Mouse (Mus musculus): ENCODE data around the gene Tdrd12.
"Not testable (repeated sequence)": the region's sequence is repeated elsewhere in the genome, so short reads cannot be mapped to it uniquely, and the experiment has no call there.

The Tdrd12 gene

GRCm38 (mm10) chr7:35537562-35537961 lies at the start of gene Tdrd12:
Tdrd12 (minus strand) TSS chr7:35537745.
- DNase-seq: no peak

- DNase-seq: no peak
These were observed 49.4 kb upstream of the Tdrd12 start for GRCm38 (mm10) chr7:35586906-35587445.

- peak; percentile 91 to 96 for DNase-seq
These were observed 48.7 kb upstream of the Tdrd12 start, which contains the start of gene Ankrd27 for GRCm38 (mm10) chr7:35586055-35586905. Ankrd27 (plus strand) TSS chr7:35586244.

- DNase-seq: peak in 1 of 2 experiments; percentile 18
These were observed 47.9 kb upstream of the Tdrd12 start, which contains the start of gene Rgs9bp for GRCm38 (mm10) chr7:35585191-35586054. Rgs9bp (minus strand) TSS chr7:35585582.

DNA sequence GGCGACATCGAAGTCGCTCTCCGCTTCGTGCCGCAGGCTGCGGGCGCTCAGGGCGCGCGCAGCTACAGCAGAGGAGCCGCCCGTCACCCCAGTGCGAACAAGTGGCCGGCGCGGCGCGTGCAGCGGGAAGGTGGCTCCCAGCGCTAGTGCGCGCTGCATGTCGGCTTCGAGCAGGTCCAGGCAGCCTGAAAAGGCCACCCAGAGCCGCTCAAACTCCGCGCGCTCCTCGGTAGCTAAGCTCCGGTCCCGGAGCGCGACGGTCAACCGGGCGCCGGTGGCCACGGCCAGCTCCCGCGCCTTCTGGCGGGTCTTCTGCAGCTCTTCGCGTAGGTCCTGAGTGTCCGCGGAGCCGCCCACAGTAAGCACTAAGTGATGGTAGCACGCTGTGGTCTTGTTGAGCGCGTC lies 47.2 kb upstream of the Tdrd12 start:
- no peak for DNase-seq

DNA sequence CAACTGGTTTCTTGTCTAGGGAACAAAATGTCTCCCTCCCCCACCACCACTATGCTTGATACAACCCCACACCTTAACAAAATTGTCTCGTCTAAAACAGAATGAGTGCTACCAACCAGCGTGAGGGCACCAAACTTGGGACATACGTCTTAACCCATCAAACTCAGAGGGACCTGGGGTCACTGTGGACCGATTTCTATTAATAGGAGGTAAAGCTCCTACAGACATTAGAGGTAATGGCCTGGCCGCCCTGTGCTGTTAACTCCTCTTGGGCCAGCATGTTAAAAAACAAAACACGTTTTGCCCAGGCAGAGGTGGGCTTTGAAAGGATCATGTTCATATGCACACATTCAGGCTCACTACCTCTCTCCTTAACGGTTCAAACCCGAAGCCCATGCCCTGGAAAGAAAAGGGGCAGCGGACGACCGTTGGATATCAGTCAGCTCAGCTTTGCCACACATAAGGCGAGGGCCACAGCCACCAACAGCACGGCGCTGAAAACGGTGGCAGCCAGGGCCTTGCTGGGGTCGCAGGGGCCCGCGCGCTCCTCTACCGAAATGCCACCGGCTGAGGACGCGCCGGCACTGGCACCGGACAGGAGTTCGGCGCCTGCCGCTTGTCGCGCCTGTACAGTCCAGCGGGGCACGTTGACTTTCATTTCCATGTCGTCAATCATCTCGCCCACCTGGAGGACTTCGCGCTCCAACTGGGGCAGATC lies 46.7 kb upstream of the Tdrd12 start:
- peak in 1 of 2 experiments; percentile 4 for DNase-seq

DNA sequence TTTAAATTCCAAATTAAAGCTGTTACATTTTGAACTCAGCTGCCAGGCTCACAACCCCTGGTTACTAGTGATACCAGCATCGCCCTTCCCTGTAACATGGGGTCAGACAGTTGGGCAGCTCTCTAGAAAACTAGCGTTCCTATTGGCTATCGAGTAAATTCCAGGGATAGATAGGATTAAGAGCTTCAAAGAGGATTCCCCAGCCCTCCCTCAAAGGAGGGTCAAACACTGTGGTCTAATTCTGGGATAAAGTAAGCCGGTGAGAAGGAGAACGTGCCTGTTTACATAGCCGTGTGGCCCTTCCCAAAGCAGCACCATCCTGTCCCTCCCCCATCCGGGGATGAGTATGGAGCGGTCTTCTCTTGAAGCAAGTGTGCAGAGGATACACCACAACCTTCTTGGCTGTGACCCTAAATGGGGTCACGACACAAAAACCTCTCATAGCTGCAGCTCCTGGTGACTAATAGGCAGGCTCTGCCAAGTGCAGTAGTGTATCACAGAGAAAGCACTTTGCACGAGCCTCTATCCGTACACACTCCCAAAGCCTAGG lies 46.0 kb upstream of the Tdrd12 start:
- no peak for DNase-seq

GRCm38 (mm10) chr7:35582719-35583118 lies 45.2 kb upstream of the Tdrd12 start:
- DNase-seq: no peak

DNA sequence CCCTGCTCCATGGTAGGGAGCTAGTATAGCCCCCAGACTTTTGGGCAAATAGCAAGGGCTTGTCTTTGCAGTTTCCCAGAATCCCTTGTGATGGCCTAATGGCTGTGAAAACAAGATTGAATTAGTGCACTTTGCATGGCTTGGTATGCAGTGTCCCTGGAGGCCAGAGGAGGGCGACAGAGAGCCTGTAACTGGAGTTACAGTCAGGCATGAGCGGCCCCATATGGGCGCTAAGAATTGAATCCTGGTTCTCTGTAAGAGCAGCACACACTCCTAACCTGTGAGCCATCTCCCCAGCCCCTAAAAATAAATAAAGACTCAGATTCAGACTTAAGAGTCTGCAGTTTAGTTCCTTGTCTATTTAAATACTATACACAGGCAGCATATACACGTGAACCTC lies 42.3 kb upstream of the Tdrd12 start:
- DNase-seq: peak; percentile 23 to 26

GRCm38 (mm10) chr7:35570883-35571282 lies 33.3 kb upstream of the Tdrd12 start:
- not testable (repeated sequence) for DNase-seq

GRCm38 (mm10) chr7:35569724-35570123 lies 32.2 kb upstream of the Tdrd12 start:
- not testable (repeated sequence) for DNase-seq

GRCm38 (mm10) chr7:35565965-35566364 lies 28.4 kb upstream of the Tdrd12 start:
- not testable (repeated sequence) for DNase-seq

GRCm38 (mm10) chr7:35564872-35565271 lies 27.3 kb upstream of the Tdrd12 start:
- DNase-seq: not testable (repeated sequence)

GRCm38 (mm10) chr7:35564067-35564865 lies 26.7 kb upstream of the Tdrd12 start:
- no peak for DNase-seq

- no peak for DNase-seq
These were observed 25.5 kb upstream of the Tdrd12 start for GRCm38 (mm10) chr7:35563071-35563470.

- no peak for DNase-seq
These were observed 22.3 kb upstream of the Tdrd12 start for GRCm38 (mm10) chr7:35559838-35560237.

DNA sequence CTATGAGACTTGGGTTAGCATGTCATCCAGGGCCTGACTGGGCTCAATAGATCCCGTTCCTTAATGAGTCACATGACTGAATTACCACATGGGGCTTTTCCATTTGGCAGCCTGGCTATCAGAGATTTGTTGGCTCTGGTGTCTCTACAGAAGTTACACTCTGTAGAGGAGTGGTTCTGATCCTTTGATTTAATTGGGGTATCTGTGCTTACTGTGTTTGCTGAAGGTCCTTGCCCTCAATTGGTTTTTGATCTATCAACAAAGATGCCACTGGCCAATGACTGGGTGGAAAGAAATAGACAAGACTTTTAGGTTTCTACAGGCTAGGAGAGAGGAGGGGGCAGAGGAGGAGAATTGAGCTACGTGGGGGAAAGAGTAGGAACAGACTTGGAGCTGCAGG lies 21.1 kb upstream of the Tdrd12 start:
- no peak for DNase-seq

- DNase-seq: no peak
These were observed 20.0 kb upstream of the Tdrd12 start for GRCm38 (mm10) chr7:35557577-35557976.

DNA sequence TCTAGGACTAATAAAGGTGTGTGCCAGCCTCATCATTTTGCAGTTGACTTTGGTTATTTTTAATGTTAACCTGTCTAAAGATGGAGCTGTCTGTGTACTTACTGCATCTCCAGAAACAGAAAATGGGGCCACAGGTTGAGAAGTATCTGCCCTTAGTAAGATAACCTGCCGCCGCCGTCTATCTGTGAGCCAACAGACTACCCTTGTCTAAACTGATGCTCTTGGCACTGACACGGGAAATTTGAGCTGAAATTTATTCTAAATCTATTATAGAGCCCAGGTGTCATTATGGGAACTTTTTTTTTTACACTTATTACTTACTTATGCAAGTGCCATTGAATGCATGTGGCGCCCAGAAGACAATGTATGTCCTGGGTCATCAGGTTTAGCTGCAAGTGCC lies 19.4 kb upstream of the Tdrd12 start:
- DNase-seq: no peak

GRCm38 (mm10) chr7:35556205-35556603 lies 18.7 kb upstream of the Tdrd12 start, which contains the start of gene Nudt19:
Nudt19 (minus strand) TSS chr7:35556304.
- DNase-seq: no peak

Data from cerebellum, postnatal 36 days (tissue).